ENCODE assay signal across 8 mouse cellular contexts in genomic region chr10:81433541-81434289, GRCm38 (mm10). TPM values are rescaled to one million over a fixed set of nuclear protein-coding genes. Genes with fewer than 3 reads are reported as not detected.
DNase-seq lines count a peak whose midpoint lies in the region; ATAC-seq and TF ChIP-seq lines count a peak whose summit lies in the region.

No protein-coding gene starts in this region.

- DNase-seq in forebrain, embryonic 10.5 days (ENCODE audit: extremely low spot score, low spot score): peak; percentile 14
- DNase-seq in forebrain, embryonic 14.5 days (ENCODE audit: low spot score): no peak
- peak; percentile 48 to 52 for DNase-seq in CD8-positive naive resting alpha-beta T cell, adult 2 months (ENCODE audit: low read depth in 2 of 2, low spot score in 2 of 2)
- no peak for DNase-seq in embryonic facial prominence, embryonic 14.5 days (ENCODE audit: low spot score)
- DNase-seq in thymus, postnatal 0 days (ENCODE audit: low spot score): peak; percentile 32

- peak overlapping the region; percentile 39; the same call in 1 of the 2 replicates for H3K4me3 ChIP-seq in forebrain, embryonic 10.5 days
- H3K4me3 ChIP-seq in forebrain, embryonic 14.5 days (ENCODE audit: low read depth, low read length): no peak overlapping the region
- H3K4me3 ChIP-seq in embryonic facial prominence, embryonic 14.5 days (ENCODE audit: low read depth, low read length): no peak overlapping the region; the same call in 1 of the 2 replicates
- H3K4me3 ChIP-seq in hindbrain, embryonic 13.5 days: peak overlapping the region; percentile 30; the same call in 1 of the 2 replicates
- 0 out of 2 replicates have a peak overlapping the region, but pooled peaks have one; percentile 8 for H3K4me3 ChIP-seq in liver, embryonic 12.5 days
- H3K4me3 ChIP-seq in myocyte: peak overlapping the region; percentile 5

- H3K36me3 ChIP-seq in forebrain, embryonic 10.5 days (replicated peaks): no peaks in the 10 kb centered on the region
- H3K36me3 ChIP-seq in forebrain, embryonic 14.5 days (ENCODE audit: control insufficient read depth, insufficient read depth, low read length): no peaks in the 10 kb centered on the region
- H3K36me3 ChIP-seq in embryonic facial prominence, embryonic 14.5 days (ENCODE audit: control insufficient read depth, insufficient read depth, low read length): no peaks in the 10 kb centered on the region
- no peaks in the 10 kb centered on the region for H3K36me3 ChIP-seq in hindbrain, embryonic 13.5 days
- H3K36me3 ChIP-seq in liver, embryonic 12.5 days: no peaks in the 10 kb centered on the region
- no peaks in the 10 kb centered on the region for H3K36me3 ChIP-seq in myocyte (ENCODE audit: control insufficient read depth, insufficient read depth)

- peaks cover 5% of the 10 kb centered on the region for H3K79me2 ChIP-seq in myocyte (ENCODE audit: control insufficient read depth, insufficient read depth)

- H3K4me2 ChIP-seq in forebrain, embryonic 14.5 days (ENCODE audit: low read length): no peak overlapping the region; the same call in 1 of the 2 replicates
- peak overlapping the region; percentile 57; the same call in 1 of the 2 replicates for H3K4me2 ChIP-seq in embryonic facial prominence, embryonic 14.5 days (ENCODE audit: low read depth, low read length)
- no peak overlapping the region for H3K4me2 ChIP-seq in hindbrain, embryonic 13.5 days
- H3K4me2 ChIP-seq in liver, embryonic 12.5 days: peak overlapping the region; percentile 54
- peak overlapping the region; percentile 91 for H3K4me2 ChIP-seq in myocyte (ENCODE audit: low read depth)

- WGBS in forebrain, embryonic 10.5 days: 80% methylated on average over 26 of the region's 26 CpGs
- 82% methylated on average over 26 of the region's 26 CpGs for WGBS in forebrain, embryonic 14.5 days
- WGBS in embryonic facial prominence, embryonic 14.5 days: 74% methylated on average over 26 of the region's 26 CpGs
- WGBS in hindbrain, embryonic 13.5 days: 73% methylated on average over 26 of the region's 26 CpGs
- WGBS in liver, embryonic 12.5 days (ENCODE audit: insufficient replicate concordance): 78% methylated on average over 26 of the region's 26 CpGs

- H3ac ChIP-seq in myocyte (ENCODE audit: control insufficient read depth, insufficient read length): no peak overlapping the region

- peak overlapping the region; percentile 73; the same call in 1 of the 2 replicates for H3K27ac ChIP-seq in forebrain, embryonic 10.5 days
- no peak overlapping the region for H3K27ac ChIP-seq in forebrain, embryonic 14.5 days (ENCODE audit: low read depth, low read length)
- no peak overlapping the region for H3K27ac ChIP-seq in embryonic facial prominence, embryonic 14.5 days (replicated peaks; ENCODE audit: low read depth, low read length)
- H3K27ac ChIP-seq in hindbrain, embryonic 13.5 days: peak overlapping the region; percentile 35; the same call in 1 of the 2 replicates
- no peak overlapping the region for H3K27ac ChIP-seq in liver, embryonic 12.5 days

- peak; percentile 27 for TF ChIP-seq POLR2A in myocyte (IDR thresholded peaks at IDR 0.05; ENCODE audit: insufficient read length, low read depth)

- H3K9me3 ChIP-seq in forebrain, embryonic 10.5 days: no peaks in the 10 kb centered on the region
- H3K9me3 ChIP-seq in forebrain, embryonic 14.5 days (replicated peaks; ENCODE audit: control insufficient read depth, low read length): no peaks in the 10 kb centered on the region
- H3K9me3 ChIP-seq in embryonic facial prominence, embryonic 14.5 days (ENCODE audit: control insufficient read depth, low read length): no peaks in the 10 kb centered on the region
- H3K9me3 ChIP-seq in hindbrain, embryonic 13.5 days: no peaks in the 10 kb centered on the region
- no peaks in the 10 kb centered on the region for H3K9me3 ChIP-seq in liver, embryonic 12.5 days (replicated peaks)

- peaks cover 42% of the 10 kb centered on the region for H3K4me1 ChIP-seq in forebrain, embryonic 10.5 days
- peaks cover 19% of the 10 kb centered on the region for H3K4me1 ChIP-seq in forebrain, embryonic 14.5 days (ENCODE audit: control insufficient read depth, insufficient read depth, low read length)
- H3K4me1 ChIP-seq in embryonic facial prominence, embryonic 14.5 days (ENCODE audit: control insufficient read depth, insufficient read depth, low read length): peaks cover 12% of the 10 kb centered on the region; the same call in 1 of the 2 replicates
- H3K4me1 ChIP-seq in hindbrain, embryonic 13.5 days (replicated peaks): peaks cover 49% of the 10 kb centered on the region
- H3K4me1 ChIP-seq in liver, embryonic 12.5 days: peaks cover 55% of the 10 kb centered on the region

- ATAC-seq in forebrain, embryonic 14.5 days: no peak
- ATAC-seq in embryonic facial prominence, embryonic 14.5 days (ENCODE audit: low read depth): no peak
- no peak for ATAC-seq in hindbrain, embryonic 13.5 days (ENCODE audit: low FRiP score)
- ATAC-seq in liver, embryonic 12.5 days: no peak

- H3K27me3 ChIP-seq in forebrain, embryonic 10.5 days (ENCODE audit: poor library complexity, severe bottlenecking): peaks cover 62% of the 10 kb centered on the region
- H3K27me3 ChIP-seq in forebrain, embryonic 14.5 days (replicated peaks; ENCODE audit: control insufficient read depth, insufficient read depth, low read length): no peaks in the 10 kb centered on the region
- H3K27me3 ChIP-seq in embryonic facial prominence, embryonic 14.5 days (replicated peaks; ENCODE audit: control insufficient read depth, insufficient read depth, low read length): no peaks in the 10 kb centered on the region
- H3K27me3 ChIP-seq in hindbrain, embryonic 13.5 days: peaks cover 21% of the 10 kb centered on the region
- H3K27me3 ChIP-seq in liver, embryonic 12.5 days (replicated peaks): peaks cover 43% of the 10 kb centered on the region
- H3K27me3 ChIP-seq in myocyte (ENCODE audit: control insufficient read depth, insufficient read depth, insufficient read length): no peaks in the 10 kb centered on the region

- no peak overlapping the region for H3K9ac ChIP-seq in forebrain, embryonic 14.5 days (ENCODE audit: low read length)
- no peak overlapping the region for H3K9ac ChIP-seq in embryonic facial prominence, embryonic 14.5 days (ENCODE audit: low read depth, low read length)
- H3K9ac ChIP-seq in hindbrain, embryonic 13.5 days: no peak overlapping the region
- H3K9ac ChIP-seq in liver, embryonic 12.5 days: no peak overlapping the region

RNA-seq across cellular contexts. Expression of gene Nfic, which starts 21.7 kb away (rescaled TPM):
- polyA plus RNA-seq in forebrain, embryonic 10.5 days (2016; fragmentation: Nextera tagmentation; extraction: Ambion mirVana): 7.3 and 8.6 TPM in 2 replicates
- polyA plus RNA-seq in forebrain, embryonic 14.5 days (2014; fragmentation: Nextera tagmentation; extraction: Ambion mirVana): 16.6 and 17.9 TPM in 2 replicates
- 100.0 and 103 TPM in 2 replicates for polyA plus RNA-seq in embryonic facial prominence, embryonic 14.5 days (2014; fragmentation: Nextera tagmentation; extraction: Ambion mirVana)
- polyA plus RNA-seq in hindbrain, embryonic 13.5 days (2015; fragmentation: Nextera tagmentation; extraction: Ambion mirVana): 21.3 and 22.4 TPM in 2 replicates
- polyA plus RNA-seq in liver, embryonic 12.5 days (2016; fragmentation: Nextera tagmentation; extraction: Ambion mirVana): 10.1 and 10.2 TPM in 2 replicates
- 115 TPM for polyA plus RNA-seq in myocyte (2012; fragmentation: generic; extraction: Trizol)
- polyA plus RNA-seq in thymus, postnatal 0 days (2015; fragmentation: Nextera tagmentation; extraction: Ambion mirVana): 21.5 and 21.9 TPM in 2 replicates

RNA-seq across cellular contexts. Expression of gene Smim24, which starts 40.9 kb away (rescaled TPM):
- polyA plus RNA-seq in forebrain, embryonic 10.5 days (2016; fragmentation: Nextera tagmentation; extraction: Ambion mirVana): 1.6 and 1.9 TPM in 2 replicates
- 1.5 and 2.0 TPM in 2 replicates for polyA plus RNA-seq in forebrain, embryonic 14.5 days (2014; fragmentation: Nextera tagmentation; extraction: Ambion mirVana)
- polyA plus RNA-seq in embryonic facial prominence, embryonic 14.5 days (2014; fragmentation: Nextera tagmentation; extraction: Ambion mirVana): 3.9 and 4.1 TPM in 2 replicates
- 1.8 TPM in 2 replicates for polyA plus RNA-seq in hindbrain, embryonic 13.5 days (2015; fragmentation: Nextera tagmentation; extraction: Ambion mirVana)
- 1.8 TPM in 2 replicates for polyA plus RNA-seq in liver, embryonic 12.5 days (2016; fragmentation: Nextera tagmentation; extraction: Ambion mirVana)
- 0.30 TPM for polyA plus RNA-seq in myocyte (2012; fragmentation: generic; extraction: Trizol)
- 12.5 and 14.0 TPM in 2 replicates for polyA plus RNA-seq in thymus, postnatal 0 days (2015; fragmentation: Nextera tagmentation; extraction: Ambion mirVana)

RNA-seq across cellular contexts. Expression of gene Gm48552, which starts 44.9 kb away (rescaled TPM):
- polyA plus RNA-seq in forebrain, embryonic 10.5 days (2016; fragmentation: Nextera tagmentation; extraction: Ambion mirVana): 0.78 and 1.4 TPM in 2 replicates
- polyA plus RNA-seq in forebrain, embryonic 14.5 days (2014; fragmentation: Nextera tagmentation; extraction: Ambion mirVana): 0.65 and 0.69 TPM in 2 replicates
- 0.77 and 0.88 TPM in 2 replicates for polyA plus RNA-seq in embryonic facial prominence, embryonic 14.5 days (2014; fragmentation: Nextera tagmentation; extraction: Ambion mirVana)
- polyA plus RNA-seq in hindbrain, embryonic 13.5 days (2015; fragmentation: Nextera tagmentation; extraction: Ambion mirVana): 2.0 and 2.3 TPM in 2 replicates
- polyA plus RNA-seq in liver, embryonic 12.5 days (2016; fragmentation: Nextera tagmentation; extraction: Ambion mirVana): 0.71 and 0.98 TPM in 2 replicates
- polyA plus RNA-seq in myocyte (2012; fragmentation: generic; extraction: Trizol): 0.73 TPM
- 0.72 and 1.5 TPM in 2 replicates for polyA plus RNA-seq in thymus, postnatal 0 days (2015; fragmentation: Nextera tagmentation; extraction: Ambion mirVana)

RNA-seq across cellular contexts. Expression of gene Celf5, which starts 48.8 kb away (rescaled TPM):
- 3.1 and 5.6 TPM in 2 replicates for polyA plus RNA-seq in forebrain, embryonic 10.5 days (2016; fragmentation: Nextera tagmentation; extraction: Ambion mirVana)
- polyA plus RNA-seq in forebrain, embryonic 14.5 days (2014; fragmentation: Nextera tagmentation; extraction: Ambion mirVana): 57.9 and 69.6 TPM in 2 replicates
- polyA plus RNA-seq in embryonic facial prominence, embryonic 14.5 days (2014; fragmentation: Nextera tagmentation; extraction: Ambion mirVana): 1.4 and 1.9 TPM in 2 replicates
- polyA plus RNA-seq in hindbrain, embryonic 13.5 days (2015; fragmentation: Nextera tagmentation; extraction: Ambion mirVana): 61.3 and 69.0 TPM in 2 replicates
- polyA plus RNA-seq in liver, embryonic 12.5 days (2016; fragmentation: Nextera tagmentation; extraction: Ambion mirVana): 0.05 and 0.06 TPM in 2 replicates
- 0.37 TPM for polyA plus RNA-seq in myocyte (2012; fragmentation: generic; extraction: Trizol)
- polyA plus RNA-seq in thymus, postnatal 0 days (2015; fragmentation: Nextera tagmentation; extraction: Ambion mirVana): 0.04 and 0.25 TPM in 2 replicates

RNA-seq across cellular contexts. Expression of gene Gm48551, which starts 49.4 kb away (rescaled TPM):
- polyA plus RNA-seq in forebrain, embryonic 10.5 days (2016; fragmentation: Nextera tagmentation; extraction: Ambion mirVana): 2.6 and 3.1 TPM in 2 replicates
- 3.6 and 4.8 TPM in 2 replicates for polyA plus RNA-seq in forebrain, embryonic 14.5 days (2014; fragmentation: Nextera tagmentation; extraction: Ambion mirVana)
- 2.4 and 2.6 TPM in 2 replicates for polyA plus RNA-seq in embryonic facial prominence, embryonic 14.5 days (2014; fragmentation: Nextera tagmentation; extraction: Ambion mirVana)
- 6.5 and 8.1 TPM in 2 replicates for polyA plus RNA-seq in hindbrain, embryonic 13.5 days (2015; fragmentation: Nextera tagmentation; extraction: Ambion mirVana)
- 0.68 and 1.2 TPM in 2 replicates for polyA plus RNA-seq in liver, embryonic 12.5 days (2016; fragmentation: Nextera tagmentation; extraction: Ambion mirVana)
- 1.7 TPM for polyA plus RNA-seq in myocyte (2012; fragmentation: generic; extraction: Trizol)
- polyA plus RNA-seq in thymus, postnatal 0 days (2015; fragmentation: Nextera tagmentation; extraction: Ambion mirVana): 2.3 TPM in 2 replicates

Comparison
In these comparisons a context has a peak if more than half of its experiments do, and no peak if none do; other contexts are left out.
1. DNase-seq: peak in forebrain, embryonic 10.5 days (single experiment), CD8-positive naive resting alpha-beta T cell, adult 2 months (2 of 2) and thymus, postnatal 0 days (single experiment); none in forebrain, embryonic 14.5 days (single experiment) and embryonic facial prominence, embryonic 14.5 days (single experiment).
2. H3K27ac ChIP-seq: peak in forebrain, embryonic 10.5 days (single experiment) and hindbrain, embryonic 13.5 days (single experiment); none in forebrain, embryonic 14.5 days (single experiment), embryonic facial prominence, embryonic 14.5 days (single experiment) and liver, embryonic 12.5 days (single experiment).
3. H3K4me3 ChIP-seq: peak in forebrain, embryonic 10.5 days (single experiment), hindbrain, embryonic 13.5 days (single experiment), liver, embryonic 12.5 days (single experiment) and myocyte (single experiment); none in forebrain, embryonic 14.5 days (single experiment) and embryonic facial prominence, embryonic 14.5 days (single experiment).
4. H3K4me2 ChIP-seq: peak in embryonic facial prominence, embryonic 14.5 days (single experiment), liver, embryonic 12.5 days (single experiment) and myocyte (single experiment); none in forebrain, embryonic 14.5 days (single experiment) and hindbrain, embryonic 13.5 days (single experiment).